Mouse (Mus musculus) hematopoietic stem cell, adult 5-6 weeks (primary cell): ENCODE results near the gene Sec14l2. TPM values are rescaled to one million over a fixed set of nuclear protein-coding genes. Genes with fewer than 3 reads are reported as not detected.
"Not testable (repeated sequence)": the region's sequence is repeated elsewhere in the genome, so short reads cannot be mapped to it uniquely, and the experiment has no call there.

ENCODE experiments used
- ATAC-seq, 2 experiments: fragments of 125-278 bp in 1 of 2; replicated peaks in 1 of 2; 2 replicates each; pipeline ENCODE4 v1.8.0; 2016 to 2017; ENCODE audit warnings: inconsistent platforms in 2 of 2, mild to moderate bottlenecking in 2 of 2, moderate number of reproducible peaks in 2 of 2, low read depth in 1 of 2, moderate TSS enrichment in 1 of 2; ENCODE audit not compliant: low FRiP score in 2 of 2, poor library complexity in 2 of 2, severe bottlenecking in 2 of 2, insufficient read depth in 1 of 2, low TSS enrichment in 1 of 2
- total RNA-seq: library from RNA; stranded (forward); fragments of 172-1452, 232-1000 nt; gene quantifications from 2 replicates; pipeline ENCODE4 v1.2.3, GENCODE M21; 2017

Gene Sec14l2
- total RNA-seq, 1 experiment from 2014 or later: 5.9 TPM

DNA sequence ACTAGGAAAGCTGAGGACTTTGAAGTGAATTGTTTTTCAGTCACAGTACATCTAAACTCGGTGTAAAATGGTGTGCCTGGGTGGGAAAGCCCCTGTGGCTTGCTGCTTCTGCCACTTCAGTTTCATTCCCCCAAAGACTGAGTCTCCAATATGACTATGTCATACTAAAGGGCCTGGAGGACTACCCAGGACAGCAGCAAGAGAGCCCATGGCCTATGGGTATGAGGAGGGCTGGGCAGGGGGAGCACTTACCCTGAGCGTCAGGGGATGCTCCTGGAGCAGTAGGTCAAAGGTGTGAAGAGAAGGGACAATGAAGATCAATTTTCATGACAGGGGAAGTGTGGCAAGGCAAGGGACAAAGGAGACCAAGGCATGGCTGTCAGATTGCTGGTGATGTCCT lies 15.7 kb upstream of the Sec14l2 start:
- no peak for ATAC-seq

DNA sequence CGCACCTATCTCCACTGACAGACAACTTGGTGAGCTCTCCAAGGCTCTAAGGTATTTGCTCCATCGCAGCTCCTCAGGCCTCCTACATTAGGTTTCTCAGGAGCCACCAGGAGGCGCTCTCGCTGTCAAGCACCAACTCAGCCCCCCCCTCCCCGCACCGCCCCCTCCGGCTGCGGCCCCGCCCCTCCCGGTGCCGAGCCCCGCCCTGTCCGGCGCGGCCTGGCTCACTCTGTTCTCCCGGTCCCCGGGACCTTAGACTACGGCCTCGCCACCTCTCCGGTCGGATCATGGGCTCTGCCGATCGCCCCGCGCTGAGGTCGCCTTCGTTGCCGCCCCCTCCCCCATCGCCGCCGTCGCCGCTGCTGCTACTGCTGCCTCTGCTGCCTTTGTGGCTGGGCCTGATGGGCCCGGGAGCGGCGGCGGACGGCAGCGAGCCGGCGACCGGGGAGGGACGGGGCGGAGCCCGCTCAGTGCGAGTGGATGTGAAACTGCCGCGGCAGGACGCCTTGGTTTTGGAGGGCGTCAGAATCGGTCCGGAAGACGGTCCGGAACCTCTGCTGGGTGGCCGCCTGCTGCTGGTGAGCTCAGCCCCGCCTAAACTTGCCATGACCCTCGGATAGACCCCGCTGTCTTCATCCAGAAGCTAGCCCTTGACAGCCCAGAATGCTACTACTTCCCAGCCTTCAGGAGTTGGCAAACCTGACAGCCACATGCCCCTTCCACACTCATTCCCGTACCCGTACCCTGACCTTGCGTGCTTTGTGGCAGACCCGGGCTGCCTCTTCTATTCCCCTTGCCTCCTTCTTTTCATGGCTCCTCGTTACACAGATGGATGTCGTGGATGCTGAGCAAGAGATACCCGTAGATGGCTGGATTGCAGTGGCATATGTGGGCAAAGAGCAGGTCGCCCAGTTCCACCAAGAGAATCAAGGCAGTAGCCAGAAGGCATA lies 12.0 kb upstream of the Sec14l2 start, which contains the start of gene Rnf215:
Gene Rnf215, plus strand, starts transcription at position 217 of the 950 bp plus-strand sequence.
- ATAC-seq: peak; percentile 59 to 74

DNA sequence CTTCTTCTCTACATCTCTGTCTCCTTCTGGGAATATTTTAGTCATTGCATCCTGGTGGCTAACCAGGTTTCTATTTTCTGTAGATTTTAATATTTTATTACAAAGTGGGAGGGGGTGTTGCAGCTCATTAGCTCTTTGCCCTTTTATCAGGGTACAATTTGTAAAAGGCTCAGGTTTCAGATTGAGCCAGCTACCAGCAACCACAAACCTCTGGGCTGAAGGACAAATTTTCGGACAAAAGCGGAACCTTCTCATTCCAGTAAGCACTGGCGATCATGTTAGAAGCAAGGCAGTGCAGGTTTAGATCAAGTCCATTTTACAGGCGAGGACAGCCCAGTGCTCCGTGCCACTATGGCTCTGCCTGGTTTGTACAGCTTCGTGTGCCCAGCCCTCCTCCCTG lies 11.2 kb upstream of the Sec14l2 start:
- ATAC-seq: no peak

DNA sequence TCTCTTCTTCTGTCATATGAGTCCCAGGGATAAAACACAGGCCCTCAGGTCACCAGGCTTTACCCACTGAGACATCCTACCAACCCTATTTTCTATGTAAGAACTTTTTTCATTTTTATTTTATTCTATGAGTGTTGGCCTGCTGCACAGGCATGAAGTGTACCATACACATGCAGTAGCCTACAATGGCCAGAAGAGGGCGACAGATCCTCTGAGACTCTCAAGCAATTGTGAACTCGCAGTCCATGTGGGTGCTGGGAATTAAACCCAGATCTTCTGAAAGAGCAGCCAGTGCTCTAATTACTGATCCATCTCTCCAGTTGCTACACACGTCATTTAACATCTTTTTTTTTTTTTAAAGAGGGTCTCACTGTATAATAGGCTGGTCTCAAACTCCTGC lies 10.2 kb upstream of the Sec14l2 start:
- no peak for ATAC-seq

DNA sequence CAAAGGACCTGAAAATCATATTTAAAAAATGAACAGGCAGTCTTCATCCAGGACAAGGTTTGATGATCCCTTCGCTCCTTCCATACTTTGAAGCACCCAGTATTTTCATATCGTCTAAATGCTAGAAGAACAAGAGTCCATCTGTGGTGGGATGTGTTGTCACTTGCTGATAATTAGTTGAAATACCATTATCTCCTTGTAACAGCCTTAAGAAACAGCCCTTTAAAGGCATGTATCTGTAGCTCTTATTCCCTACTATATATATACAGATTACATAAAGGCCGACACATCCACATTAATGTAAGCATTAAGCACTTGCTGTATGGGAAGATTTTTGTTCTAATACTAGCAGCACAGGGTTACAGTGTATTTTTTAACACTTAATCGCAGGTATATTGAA lies 5.2 kb upstream of the Sec14l2 start:
- not testable (repeated sequence) for ATAC-seq

DNA sequence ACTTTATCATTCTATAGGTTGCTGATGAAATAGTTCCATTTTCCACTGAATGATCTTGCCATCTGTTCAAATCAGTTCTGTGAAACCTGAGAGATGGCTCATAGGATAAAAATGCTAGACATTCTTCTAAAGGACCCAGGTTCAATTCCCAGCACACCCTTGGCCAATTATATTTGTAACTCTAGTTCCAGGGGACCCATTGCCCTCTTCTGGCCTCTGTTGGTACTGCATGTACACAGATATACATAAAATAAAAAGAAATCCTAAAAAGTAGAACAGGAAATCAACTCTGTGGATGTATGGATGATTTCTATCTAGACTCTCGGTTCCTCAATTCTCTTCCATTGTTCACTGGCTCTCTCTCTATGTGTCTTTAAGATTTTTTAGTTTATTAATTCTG lies 3.8 kb upstream of the Sec14l2 start:
- ATAC-seq: no peak

DNA sequence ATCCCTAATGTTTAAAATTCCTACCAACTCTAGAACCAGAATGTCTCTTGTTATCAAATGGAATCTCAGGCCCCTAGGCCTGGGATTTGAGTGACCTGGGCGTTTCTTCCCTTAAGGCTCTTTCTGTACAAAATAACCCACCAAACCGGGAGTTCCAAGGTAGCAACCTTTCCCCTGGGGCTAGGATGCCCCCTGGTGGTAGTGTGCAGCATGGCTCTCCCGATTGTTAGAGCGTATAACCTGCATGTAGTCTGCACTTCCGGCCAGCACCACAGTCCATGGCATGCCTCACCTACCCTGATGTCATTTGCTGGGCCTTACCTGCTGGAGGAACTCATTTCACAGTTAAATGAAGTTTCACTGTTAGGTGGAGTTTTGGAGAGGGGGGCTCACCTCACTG lies 707 bp upstream of the Sec14l2 start:
- ATAC-seq: no peak

DNA sequence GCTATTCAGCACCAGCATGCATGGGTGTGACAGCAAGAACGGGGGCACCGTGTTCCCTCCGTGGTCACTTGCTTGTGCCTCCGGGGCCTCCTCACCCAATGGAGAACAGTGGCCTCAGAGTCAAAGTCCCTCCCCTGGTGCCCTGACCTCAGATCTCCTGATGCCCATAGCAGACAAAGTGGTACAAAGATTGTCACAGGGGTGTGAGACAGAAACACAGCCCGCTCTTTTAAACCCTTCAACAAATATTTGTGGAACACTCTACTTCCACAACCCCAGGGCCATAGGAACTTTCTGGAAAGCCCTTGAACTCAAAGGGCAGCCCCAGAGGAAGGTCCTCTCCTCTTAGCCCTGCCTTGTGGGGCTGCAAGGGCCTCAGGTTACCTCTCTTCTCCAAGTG lies 989 bp downstream of the Sec14l2 start:
- ATAC-seq: no peak

DNA sequence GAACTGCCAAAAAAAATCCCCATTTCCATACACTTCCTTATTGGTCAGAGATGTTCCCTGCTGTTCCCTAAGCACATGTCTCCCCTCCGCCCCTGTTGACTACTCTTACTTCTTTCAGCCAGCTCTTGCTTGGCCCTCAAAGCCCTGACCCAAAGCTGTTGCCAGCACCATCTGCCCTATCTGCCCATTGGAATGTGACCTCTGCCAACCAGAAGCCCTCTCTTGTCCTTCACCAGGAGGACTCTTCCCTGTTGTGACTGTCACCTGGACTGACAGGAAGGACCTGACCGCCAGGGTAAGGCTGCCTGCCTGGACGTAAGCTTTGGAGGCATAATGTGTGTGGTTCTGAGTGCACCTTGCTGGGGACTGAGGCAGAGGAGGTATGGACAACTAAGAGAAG lies 1.5 kb downstream of the Sec14l2 start:
- no peak for ATAC-seq

DNA sequence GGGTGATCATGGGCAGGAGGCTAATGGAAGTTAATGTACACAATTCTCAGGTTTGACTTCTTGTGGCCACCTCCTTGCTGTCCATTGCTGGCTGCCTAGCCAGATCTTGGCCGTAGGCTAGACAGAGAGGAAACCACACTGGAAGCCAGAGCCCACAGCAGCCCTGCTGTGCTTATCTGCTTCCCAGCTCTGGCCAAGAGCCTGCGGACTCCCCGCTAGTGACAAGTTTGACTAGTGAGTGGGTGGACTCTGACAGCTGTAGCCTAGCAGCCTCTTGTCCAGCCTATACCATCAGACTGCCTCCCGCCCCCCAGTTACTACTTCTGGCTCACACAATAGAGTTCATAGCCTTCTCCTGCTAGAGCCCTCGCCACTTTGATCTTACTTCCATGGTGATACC lies 3.6 kb downstream of the Sec14l2 start:
- ATAC-seq: peak; percentile 37 to 38

DNA sequence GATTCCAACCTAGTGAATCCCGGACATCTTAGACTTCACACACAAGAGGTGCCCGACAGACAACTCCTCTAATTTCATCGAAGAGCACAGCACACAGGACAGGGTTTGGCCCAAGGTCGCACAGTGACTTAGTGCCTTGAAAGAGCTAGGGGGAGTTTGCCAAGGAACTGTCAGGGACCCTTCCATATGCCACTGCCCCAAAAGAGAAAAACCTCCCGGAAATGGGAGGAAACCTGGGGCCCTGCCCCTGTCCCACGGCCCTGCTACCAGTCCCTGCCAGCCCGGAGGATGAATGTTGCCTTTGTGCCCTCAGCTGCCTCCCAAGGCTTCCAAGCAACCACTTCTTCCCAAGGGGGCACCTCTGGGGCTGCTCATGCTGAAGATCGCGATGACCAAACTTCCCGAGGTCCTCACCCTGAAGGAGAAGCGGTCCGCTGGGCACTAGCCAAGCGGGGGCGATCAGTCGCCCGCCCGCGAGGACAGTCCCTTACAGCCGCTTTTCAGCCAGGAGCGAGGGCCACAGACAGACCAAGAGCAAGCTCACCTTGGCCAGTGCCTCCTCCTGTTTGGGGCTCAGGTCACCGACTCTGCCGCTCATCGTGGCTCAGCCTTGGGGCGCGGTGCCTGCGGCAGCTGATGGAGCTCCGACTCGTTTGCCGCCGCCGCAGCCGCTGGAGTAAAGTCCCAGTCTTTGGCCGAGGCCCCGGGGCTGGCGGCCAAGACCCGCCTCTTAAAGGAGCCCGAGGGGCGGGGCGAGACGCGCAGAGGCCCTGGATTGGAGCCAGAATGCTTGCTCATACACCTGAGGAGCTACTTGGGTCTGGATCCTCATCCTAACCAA lies 4.9 kb downstream of the Sec14l2 start:
- ATAC-seq: peak; percentile 24 to 29; a peak in 1 of 4 replicates

DNA sequence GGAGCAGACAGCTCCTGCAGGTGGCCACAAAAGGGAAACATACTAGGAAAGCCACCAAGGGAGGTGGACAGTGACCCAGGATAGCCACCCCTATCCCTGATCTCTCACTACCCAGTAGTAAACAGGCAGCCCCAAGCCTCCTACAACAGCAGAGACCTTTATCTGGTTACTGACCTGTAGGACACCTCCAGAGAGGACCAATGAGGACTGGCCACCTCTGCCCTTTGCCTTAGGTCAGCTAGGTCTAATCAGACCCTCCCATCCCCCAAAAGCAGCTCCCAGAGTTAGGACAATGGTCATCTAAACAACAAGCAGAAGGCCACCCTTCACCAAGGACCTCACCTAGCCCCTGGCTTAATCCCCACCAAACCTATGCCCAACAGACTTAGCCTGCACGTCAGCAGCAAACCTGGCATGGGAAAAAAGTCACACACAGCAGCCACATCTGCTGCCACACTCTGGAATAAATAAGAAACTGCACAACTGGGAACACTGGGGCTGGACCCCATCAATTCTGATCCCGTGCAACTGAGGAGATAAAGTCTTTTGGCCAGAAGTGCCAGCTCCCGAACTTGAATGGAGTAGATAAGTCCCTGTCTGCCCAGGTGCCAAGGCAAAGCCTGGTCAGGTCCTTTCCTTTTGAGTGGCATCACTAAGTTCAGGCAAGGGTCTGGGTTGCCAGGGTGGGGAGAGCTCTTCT lies 5.7 kb downstream of the Sec14l2 start:
- ATAC-seq: 0 out of 4 replicates have a peak, but pooled peaks of 1 of the 2 experiments have one; percentile 4

DNA sequence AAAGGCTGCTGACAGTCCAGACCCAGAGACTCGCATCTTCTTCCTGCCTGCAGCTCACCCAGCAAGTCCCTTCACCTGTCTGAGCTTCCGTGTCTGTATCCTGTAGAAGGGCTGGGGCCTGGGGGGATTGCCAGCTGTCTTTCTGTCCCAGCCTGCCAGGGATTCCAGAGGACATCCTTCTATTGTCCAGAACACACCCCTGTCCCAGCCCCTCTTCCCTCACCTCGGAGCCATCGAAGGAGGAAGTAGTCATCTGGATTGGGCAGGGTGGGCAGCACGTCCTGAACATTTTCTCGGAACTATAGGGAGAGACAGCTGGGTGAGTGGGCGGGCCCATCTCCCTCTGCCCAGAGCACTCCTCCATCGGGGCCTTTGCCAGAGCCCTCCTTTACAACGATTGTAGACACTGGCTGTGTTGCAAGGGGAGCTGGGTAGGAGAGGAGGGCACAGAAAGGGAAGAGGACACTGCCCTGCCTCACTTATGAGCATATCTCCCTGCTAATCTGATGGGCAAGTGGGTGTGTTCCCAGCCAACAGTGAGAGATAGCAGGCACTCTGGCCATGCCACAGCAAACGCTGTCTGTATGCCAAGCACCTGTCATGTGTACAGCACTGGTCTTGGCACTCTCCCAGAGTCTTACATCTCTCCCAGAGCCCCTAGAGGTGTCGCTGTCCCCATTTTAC lies 6.6 kb downstream of the Sec14l2 start:
- ATAC-seq: no peak

DNA sequence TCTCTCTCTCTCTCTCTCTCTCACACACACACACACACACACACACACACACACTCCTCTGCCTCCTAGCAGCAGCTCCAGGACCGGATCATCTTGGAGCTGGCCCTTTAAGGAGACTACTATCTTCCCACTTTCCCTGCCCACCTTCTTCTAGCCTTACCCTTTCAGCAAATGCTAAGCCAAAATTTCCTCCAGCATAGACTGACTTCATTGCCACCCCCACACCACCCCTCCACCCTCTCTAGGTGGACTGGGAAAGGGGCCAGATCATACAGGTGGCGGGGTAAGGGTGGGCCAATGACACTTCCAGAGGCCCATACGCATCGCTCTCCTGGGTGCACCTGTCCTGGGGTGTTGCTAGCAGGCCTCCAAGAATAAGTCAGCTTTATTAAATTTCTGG lies 7.8 kb downstream of the Sec14l2 start:
- ATAC-seq: no peak

DNA sequence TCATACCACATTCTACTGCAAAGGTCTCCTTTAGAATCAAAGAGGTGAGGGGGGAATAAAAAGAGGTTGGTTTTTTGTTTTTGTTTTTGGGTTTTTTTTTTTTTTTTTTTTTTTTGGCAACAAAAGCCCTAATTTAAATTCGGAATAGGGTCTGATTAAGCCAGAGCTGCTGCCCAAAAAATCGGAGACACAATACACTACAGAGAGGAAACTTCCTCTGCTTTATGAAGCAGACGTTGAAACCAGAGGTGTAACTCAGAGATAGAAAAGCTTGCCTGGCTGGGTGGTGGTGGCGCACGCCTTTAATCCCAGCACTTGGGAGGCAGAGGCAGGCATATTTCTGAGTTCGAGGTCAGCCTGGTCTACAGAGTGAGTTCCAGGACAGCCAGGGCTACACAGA lies 8.7 kb downstream of the Sec14l2 start:
- not testable (repeated sequence) for ATAC-seq

DNA sequence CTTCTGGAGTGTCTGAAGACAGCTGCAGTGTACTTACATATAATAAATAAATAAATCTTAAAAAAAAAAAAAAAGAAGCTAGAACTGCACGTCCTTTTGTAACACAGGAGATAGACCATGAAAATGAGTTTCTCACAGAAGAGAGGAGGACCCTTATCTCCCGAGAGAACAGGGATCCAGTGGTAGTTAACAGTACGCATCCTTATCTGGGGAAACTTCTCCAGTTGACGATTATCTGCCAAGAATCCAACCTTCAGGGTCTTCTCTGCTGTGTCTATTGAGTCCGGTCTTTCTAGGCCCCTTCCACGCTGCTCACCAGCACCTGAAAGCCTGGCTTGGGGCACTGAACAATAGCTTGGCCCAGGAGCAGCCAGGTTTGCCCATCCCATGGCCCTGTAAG lies 9.2 kb downstream of the Sec14l2 start:
- no peak for ATAC-seq

DNA sequence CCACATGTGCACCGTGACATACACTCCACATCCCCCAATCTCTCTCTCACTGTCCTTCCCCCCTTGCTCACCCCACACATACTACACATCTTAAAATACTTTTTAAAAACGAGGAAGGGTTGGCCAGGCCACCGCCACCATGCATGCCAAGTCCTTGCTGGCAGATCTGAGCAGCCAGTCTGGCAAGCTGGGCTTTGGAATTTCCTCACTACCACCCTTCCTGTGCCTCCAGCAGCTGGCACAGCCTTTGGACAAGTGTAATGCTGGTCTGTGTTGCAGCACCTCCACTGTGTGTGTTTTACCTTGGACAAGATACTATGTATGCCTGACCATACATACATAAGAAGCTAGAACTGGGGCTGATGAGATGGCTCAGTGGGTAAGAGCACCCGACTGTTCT lies 9.7 kb downstream of the Sec14l2 start:
- ATAC-seq: no peak
